Mouse (Mus musculus) R1 (cell line): ENCODE data around the gene Bag6.

Experiments
- DNase-seq: peaks from one replicate; pipeline ENCODE4 v3.0.0-alpha.2; 2018; ENCODE audit warnings: low read depth, low spot score

Bag6 gene

DNA sequence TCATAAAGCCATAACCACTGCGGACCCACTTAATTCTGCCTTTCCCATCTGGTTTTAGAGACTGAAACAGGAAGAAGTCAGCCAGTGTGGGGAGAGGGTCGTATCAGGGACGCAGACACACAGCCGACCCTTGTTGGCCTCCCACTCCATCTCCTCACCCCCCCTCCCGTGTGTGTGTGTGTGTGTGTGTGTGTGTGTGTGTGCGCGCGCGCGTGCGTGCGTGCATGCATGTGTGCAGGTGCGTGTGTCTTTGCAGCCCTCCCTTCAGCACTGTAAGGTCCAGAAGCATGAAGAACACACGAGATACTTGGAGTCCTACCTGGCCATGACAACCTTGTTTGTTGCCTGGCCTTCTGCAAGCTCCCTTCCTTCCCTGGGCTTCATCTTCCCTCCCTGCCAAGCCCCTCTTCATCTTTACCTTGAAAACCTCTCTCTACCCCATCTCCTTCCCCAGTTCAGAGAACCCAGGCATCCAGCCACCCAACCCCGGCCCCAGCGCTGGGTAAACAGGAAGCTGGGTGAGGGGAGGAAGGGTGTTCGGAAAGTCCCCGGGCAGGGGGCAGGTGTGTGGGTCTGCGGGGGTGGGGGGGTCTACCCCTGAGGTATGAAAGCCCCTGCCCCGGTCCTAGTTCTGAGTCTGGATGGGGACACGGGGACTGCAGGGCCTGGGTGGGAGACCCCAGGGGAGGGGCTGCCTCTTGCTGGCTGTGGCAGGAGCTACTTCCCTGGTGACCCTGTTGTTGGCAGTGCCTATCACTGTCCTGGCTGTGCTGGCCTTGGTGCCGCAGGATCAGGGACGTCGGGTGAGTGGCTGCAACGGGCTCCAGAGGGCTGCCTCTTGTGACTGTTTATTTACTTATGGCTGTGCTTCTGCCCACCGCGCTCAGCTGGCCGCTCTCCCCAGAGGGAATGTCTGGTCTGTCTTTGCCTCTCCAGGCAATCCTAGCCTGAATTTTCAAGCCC, 59.2 kb downstream of the Bag6 start, which contains the start of gene Ltb:
Gene Ltb, plus strand, starts transcription at position 559 of the 963 bp plus-strand sequence.
- no peak for DNase-seq

- DNase-seq: no peak
Observed at GRCm38 (mm10) chr17:35194844-35195630, 60.1 kb downstream of the Bag6 start.

DNA sequence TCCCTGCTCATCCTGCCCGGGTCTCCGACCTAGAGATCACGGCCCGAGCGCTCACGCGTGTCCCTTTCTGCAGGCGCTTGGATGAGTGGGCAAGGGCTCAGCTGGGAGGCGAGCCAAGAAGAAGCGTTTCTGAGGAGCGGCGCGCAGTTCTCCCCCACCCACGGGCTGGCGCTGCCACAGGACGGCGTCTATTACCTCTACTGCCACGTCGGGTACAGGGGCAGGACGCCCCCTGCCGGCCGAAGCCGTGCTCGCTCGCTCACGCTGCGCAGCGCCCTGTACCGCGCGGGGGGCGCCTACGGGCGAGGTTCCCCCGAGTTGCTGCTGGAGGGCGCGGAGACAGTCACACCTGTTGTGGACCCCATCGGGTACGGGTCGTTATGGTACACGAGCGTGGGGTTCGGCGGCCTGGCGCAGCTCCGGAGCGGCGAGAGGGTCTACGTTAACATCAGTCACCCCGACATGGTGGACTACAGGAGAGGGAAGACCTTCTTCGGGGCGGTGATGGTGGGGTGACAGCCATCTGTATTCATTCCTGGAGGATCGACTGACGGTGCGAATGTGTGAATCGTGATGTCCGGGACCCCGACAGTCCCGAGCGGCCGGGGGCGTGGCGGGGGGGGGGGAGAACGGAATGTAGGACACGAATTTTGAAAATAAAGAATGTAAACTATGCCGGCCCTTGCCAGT, 60.8 kb downstream of the Bag6 start:
- DNase-seq: peak; percentile 74

DNA sequence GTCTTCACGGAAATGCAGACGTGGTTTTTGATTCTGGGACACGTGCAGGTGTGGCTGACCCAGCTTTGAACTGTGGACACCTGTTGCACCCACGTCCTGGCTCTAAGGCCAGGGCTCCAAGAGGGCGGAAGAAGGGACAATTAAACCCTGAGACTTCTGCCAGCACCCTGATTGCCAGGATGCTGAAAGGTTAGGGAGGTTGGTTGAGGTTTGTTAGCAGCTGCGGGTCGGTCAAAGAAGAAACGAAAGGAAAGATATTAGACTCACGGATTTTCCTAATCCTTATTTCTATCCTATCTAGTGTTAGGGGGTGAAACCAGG, 61.3 kb downstream of the Bag6 start:
- no peak for DNase-seq
